Mouse (Mus musculus) right cerebral cortex, postnatal 4 days (tissue): ENCODE measurements at regions not wholly inside any gene's neighbourhood (a gene's known extent, or its start where the extent isn't known, plus 50 kb on each side); places are given as distances from the start of the nearest gene placed in this dataset.
"Not testable (repeated sequence)": the region's sequence is repeated elsewhere in the genome, so short reads cannot be mapped to it uniquely, and the experiment has no call there.

Experiments
- DNase-seq: peaks from one replicate; pipeline ENCODE4 v3.0.0-alpha.2; 2022

DNA sequence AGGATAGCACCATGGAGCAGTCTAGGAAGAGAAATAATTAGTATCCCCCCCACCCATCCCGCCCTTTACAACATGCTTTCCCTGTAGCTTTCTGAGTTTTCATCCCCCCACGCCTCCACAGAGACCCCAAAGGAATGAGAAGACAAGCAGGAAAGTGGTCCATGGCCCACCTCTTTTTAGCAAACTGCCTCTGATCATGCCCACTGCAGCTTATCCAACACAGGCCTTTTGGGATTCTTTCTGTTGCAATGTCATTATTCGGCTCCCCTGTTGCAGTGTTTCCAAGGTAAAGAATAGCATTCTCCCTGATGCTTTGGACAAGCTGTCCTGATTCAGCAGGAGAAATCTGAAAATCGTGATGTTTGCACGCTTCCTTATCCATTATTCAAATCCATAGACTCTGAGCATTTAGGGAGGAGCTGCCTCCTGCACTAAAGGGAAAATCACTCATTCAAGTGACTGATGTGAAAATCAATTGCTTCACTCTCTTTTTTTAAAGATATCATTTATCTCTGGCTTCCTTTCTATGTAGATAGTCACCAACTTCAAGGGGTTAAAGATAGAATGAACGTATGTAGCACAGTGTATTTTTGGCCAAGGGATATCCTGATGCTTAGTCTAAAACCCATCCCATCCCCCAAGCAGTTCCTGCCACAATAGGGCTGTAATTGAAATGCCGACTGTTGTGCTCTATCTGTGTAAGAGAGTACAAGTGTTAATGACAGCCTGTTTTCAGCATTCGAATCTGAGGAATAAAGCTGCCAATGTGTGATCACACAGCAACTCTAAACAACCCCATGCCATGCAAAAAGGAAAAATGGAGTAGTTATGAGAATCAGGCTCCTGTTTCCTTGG lies 743.1 kb downstream of the Kcna4 start:
- no peak for DNase-seq

DNA sequence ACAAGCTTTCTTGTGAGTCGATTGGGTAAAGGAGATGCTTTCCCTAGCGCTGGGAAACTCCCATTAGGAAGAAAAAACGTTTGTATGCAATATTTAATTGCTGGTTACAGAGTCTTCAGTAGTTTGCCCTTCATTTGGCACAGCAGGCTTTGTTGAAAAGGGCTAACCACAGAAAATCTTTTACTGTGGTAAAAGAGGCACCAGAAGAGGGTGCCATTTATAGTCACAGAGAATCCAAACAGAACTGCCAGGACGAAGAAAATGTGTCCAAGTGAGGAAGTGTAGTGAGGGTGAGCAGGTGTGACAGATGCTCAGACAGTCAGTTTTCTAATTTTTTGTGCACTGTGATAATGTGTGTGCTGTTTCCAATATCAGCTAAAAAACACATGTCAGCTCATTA lies 744.4 kb downstream of the Kcna4 start:
- no peak for DNase-seq

DNA sequence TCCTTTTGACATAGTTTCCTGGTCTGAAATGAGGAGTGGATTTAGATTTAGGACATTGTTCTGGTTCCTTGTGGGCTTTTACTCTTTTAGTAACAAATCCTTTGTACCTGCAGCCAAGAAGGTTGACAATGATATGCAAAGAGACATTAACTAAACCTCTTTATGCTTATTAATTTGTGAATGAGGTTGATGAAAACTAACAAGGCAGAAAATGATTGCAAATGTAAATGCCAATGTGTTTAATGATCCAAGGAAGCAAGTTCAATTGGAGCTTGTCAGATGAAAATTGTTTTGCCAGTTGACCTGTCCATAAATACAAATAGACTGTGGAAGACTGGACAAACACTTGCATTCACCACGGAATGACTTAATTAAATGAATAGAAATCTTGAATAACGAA lies 751.6 kb downstream of the Kcna4 start:
- DNase-seq: no peak

DNA sequence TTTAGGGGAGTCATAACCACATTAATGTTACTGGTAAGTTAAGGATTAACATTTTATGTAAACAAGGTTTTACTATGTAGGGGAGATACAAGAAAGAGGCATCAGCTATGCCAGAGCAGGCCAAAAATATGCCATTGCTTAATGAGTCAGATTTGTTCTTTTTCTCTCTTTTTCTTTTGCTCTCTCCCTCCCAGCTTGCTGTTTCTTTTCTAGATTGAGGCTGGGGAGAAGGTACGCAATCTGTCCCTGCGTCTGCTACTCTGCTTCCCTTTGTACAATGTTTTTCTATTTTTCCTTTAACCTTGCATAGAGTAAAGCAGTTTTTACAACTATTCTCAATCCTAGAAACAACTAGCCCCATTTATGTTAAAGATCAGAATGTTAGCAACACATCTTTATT lies 754.4 kb downstream of the Kcna4 start:
- DNase-seq: no peak

DNA sequence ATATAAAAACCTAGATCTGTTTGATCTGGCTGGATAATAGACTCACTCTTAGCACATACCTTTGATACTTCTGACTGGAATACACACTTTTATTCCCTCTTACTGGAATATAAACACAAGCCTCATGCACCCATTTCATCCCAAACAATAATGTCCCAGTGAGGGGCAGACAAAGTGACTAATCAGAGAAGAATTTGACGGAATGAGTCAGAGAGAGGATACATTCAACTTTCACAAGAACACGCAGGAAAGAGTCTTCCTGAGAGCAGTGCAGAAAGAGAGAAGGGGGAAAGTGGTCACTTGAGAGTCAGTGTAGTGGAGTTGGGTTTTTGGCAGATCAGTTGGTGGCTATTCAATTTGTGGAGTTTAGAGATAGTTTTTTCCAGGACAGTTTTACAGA lies 755.6 kb downstream of the Kcna4 start:
- DNase-seq: no peak

DNA sequence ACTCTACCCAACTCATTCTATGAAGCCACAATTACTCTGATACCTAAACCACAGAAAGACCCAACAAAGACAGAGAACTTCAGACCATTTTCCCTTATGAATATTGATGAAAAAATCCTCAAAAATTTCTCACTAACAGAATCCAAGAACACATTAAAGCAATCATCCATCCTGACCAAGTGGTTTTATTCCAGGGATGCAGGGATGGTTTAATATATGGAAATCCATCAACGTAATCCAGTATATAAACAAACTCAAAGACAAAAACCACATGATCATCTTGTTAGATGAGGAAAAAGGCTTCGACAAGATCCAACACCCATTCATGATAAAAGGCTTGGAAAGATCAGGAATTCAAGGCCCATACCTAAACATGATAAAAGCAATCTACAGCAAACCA lies 772.3 kb downstream of the Kcna4 start:
- DNase-seq: not testable (repeated sequence)

DNA sequence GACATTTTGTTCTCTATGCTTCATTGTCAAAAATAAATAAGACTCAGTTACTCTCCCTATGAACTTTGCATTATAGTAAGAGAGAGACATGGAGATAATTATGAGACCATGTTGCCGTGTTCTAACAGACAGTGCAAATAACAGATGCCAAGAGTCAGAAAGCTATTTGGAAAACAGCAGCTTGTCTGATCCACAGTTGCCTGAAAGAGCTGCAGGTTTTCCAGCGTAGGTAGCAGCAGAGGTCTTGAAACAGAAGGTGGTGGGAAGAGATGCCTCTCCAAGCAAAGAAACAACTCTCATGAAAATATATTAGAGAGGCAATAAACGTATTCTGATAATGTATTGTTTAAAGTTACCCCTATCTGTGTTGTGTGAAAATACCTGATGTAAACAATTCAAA lies 793.5 kb downstream of the Kcna4 start:
- no peak for DNase-seq

DNA sequence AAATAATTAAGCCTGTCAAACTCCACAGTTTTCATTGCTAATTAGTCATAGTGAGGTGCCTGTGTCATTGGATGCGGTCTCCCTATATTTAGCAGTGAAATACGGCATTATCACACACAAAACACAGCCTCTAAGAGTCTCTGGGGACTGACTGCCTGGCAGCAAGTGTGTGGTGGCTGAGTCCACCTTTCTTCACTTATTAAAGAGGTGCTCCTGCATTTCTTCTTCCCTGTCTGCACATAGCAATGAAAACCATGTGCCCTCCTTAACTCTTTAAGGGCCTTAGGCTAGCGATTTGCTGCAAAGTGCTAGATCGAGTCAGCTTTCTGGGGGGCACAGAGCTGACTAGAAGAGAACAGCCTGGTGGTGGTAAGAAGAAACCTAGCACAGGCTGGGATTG lies 799.8 kb downstream of the Kcna4 start:
- DNase-seq: no peak

DNA sequence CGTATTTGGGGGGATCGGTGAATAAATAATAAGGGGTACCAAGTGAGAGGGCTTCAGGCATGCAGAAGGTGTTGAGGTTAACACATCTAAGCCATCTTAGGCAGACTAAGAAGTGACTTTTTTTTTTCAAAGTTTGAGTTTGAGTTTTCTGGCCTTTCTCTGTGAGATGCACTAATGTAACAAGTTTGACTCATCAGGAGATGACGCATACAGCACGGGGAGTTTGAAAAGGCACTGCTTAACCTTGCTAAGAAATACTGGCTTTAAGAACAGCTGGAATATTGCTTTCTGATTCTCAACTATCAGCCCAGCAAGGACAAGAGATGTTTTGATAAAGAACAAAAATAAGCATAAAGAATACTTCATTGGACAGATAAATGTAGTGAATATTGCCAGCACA lies 806.6 kb downstream of the Kcna4 start:
- DNase-seq: no peak

DNA sequence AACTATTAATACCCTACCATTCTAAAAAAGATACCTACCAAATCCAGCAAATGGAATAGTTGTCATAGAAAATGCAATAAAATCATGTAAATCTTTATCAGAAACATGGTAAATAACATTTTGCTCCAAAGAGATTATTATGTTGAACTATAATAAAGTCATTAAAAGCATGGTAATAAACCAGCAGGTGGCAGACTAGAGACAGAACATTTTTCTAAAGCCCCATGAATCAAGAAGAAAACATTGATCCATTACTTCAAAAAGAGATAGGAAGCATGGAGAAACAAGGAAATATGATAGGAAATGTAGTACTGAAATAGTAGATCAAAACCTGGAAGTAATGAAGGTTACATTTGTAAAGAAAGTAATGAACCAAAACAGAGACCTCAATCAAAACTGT lies 819.7 kb downstream of the Kcna4 start:
- DNase-seq: no peak

DNA sequence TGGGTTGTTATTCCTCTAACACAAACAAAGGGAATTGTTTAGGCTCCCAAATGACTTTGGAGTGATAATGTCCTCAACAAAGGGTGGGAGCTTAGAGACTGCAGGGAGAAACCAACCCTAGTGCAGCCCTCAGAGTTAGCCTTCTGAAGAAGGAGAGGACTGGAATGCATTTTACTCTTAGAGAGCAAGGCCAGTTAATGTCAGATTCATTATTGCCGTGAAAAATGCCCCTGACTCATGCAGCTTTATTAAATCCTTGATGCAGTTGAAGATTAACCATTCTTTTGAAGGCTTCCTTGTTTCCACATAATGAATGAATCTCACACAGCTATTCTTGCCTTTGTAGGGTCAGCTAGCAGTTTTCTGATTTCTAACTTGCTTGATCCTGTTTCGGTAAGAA lies 855.3 kb downstream of the Kcna4 start:
- no peak for DNase-seq

DNA sequence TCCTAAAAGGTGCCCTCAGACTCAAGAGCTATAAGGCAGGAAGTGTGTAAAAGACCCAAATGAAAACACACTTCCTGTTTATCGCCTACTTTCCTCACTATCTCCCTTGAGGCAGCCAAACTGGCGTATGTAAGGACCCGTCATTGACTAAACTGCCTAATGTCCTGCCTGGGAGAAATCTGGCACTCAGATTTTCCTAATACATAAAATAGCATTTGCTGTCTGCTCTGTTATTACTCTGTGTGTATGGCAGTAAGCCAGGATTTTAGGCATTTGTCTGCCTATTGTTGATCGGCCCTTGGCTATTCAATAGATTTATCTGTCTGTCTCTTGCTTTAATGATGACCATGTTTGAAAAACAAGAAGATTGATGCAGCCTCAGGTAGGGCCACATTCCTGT lies 857.8 kb downstream of the Kcna4 start:
- DNase-seq: no peak

DNA sequence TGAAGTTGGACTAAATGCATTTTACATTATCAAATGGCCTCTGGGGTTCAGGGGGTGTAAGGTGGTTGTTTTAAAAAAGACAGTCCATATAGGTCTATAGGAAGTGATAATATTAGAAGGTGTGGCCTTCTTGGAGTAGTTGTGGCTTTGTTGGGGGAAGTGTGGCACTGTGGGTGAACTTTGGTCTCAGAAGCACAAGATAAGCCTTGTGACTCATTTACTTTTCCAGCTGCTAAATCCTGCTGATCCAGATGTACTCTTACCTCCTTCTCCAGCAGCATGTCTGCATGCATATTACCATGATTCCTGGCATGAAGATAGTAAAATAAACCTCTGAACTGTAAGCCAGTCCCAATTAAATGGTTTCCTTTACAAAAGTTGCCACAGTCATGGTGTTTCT lies 865.8 kb downstream of the Kcna4 start:
- DNase-seq: no peak

DNA sequence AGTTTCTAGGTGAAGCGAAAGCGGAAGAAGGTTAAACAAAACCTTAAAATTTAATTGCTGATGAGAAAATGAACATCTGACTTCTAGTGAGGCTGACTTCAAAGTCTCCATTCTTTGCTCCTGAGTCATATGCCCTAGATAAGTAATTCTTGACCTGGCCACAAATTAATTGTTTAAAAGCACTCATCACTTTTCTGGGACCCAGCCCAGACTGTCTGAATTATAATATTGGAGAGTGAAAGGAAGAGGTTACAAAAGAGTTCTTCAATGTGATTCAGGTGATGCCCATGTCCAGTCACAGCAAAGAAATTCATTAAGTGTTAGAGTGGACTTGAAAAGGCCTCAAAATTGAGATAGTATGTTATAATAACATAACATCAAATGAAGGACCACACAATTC lies 867.3 kb downstream of the Kcna4 start:
- DNase-seq: no peak

DNA sequence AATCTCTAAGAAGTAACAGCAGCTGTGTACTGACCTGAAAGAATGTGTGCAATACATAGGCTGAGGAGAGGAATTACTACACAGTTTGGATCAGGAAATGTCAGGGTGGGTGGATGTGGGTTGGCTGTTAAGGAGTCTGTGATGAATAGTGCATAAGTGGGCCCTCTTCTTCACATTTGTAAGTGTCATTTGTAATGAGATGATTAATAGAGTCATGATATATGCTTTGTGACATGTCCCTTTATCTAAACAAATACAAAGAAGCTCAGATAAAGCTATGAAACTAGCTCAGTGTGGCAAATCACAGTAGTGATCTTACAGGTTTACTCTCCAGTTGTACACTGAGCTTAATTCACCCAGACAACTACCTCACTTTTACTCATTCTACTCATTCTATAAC lies 867.9 kb downstream of the Kcna4 start:
- no peak for DNase-seq

DNA sequence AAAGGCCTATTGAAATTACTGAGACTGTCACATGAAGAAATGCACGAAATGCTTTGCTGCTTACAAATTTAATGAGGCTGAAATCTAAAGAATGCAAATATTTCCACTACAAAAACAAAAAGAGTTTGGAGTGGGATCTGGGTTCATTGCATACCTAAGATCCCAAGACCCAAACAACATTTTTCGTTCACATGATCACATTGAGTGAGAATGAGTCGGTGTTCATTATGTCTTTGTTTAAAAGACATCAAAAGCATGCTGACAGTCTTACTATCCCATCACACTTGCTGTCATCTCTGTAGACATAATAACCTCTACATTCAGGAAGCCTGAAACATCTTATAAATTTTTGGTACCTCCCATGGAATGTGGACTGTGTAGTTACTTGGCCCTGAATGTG lies 870.4 kb downstream of the Kcna4 start:
- DNase-seq: no peak

DNA sequence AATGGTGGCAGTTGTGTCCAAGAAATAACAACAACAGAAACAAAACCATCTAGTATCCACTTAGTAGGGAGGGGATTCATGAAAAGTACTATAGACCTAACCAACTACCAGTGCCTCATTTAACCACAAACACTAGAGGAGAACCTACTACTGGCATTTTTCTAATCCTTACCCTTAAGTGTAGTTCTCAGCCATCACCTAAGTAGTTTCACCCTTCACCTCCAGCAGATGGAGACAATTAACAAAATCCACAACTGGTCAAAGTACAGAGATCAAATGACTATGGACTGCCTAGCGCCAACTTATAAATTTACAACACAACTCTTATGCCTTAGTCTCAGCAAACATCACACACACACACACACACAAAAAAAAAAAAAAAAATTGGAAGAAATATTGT lies 874.6 kb downstream of the Kcna4 start:
- DNase-seq: no peak
